Mouse (Mus musculus) brain, embryonic 14.5 days (tissue): ENCODE results near the gene Utp4.

Source experiments
- CTCF ChIP-seq: fragments of 200-500 bp; IDR thresholded peaks from 2 replicates; pipeline ENCODE4 v1.5.1; 2012; ENCODE audit warnings: inconsistent platforms, mild to moderate bottlenecking, moderate library complexity, borderline replicate concordance; ENCODE audit not compliant: insufficient read depth, insufficient read length; ENCODE audit errors: extremely low read depth
- POLR2A ChIP-seq: fragments of 200-500 bp; IDR thresholded peaks from 2 replicates; pipeline ENCODE4 v1.6.1; 2012; ENCODE audit warnings: mild to moderate bottlenecking, inconsistent platforms, borderline replicate concordance; ENCODE audit not compliant: poor library complexity, insufficient read depth, insufficient read length, severe bottlenecking; ENCODE audit errors: extremely low read depth

DNA sequence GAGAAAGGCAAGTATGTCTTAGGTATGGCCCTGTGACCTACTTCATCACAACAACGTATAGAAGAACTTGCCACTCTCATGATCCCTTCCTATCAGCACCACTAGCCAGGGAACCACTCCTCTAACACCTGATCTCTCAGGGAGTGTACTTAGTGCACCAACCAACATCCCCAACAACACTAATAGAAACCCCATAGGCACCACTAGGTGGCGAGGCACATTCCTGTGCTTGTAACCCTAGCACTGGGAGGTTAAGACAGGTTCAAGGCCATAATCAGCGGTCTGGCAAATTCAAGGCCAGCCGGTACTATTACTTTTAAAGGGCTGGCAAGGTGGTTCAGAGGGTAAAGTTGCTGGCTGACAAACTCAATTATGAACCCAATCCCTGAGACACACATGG is 33.8 kb downstream of the Utp4 start:
- no peak for TF ChIP-seq POLR2A
- peak; percentile 44; the same call in 1 of the 2 replicates for TF ChIP-seq CTCF
